Mouse (Mus musculus) embryonic facial prominence, embryonic 13.5 days (tissue): ENCODE data around the gene Cfap46. TPM values are rescaled to one million over a fixed set of nuclear protein-coding genes. Genes with fewer than 3 reads are reported as not detected.

ENCODE experiments used
- ATAC-seq: fragments of 200-750 bp; cut with Nextera tagmentation; 2 replicates; pipeline ENCODE4 v1.8.0; 2017; ENCODE audit warnings: low read depth; ENCODE audit not compliant: insufficient number of reproducible peaks, insufficient read depth, low FRiP score, low TSS enrichment
- H3K27ac ChIP-seq: fragments of 300-500 bp; sonication (generic); 2 replicates; pipeline ENCODE4 v1.5.1; 2015; ENCODE audit warnings: moderate library complexity, mild to moderate bottlenecking, inconsistent platforms
- H3K27me3 ChIP-seq: fragments of 300-500 bp; sonication (generic); 2 replicates; pipeline ENCODE4 v1.6.1; 2015; ENCODE audit warnings: mild to moderate bottlenecking, inconsistent platforms
- H3K36me3 ChIP-seq: fragments of 300-500 bp; sonication (generic); 2 replicates; pipeline ENCODE4 v1.6.1; 2015; ENCODE audit warnings: mild to moderate bottlenecking, inconsistent platforms
- H3K4me1 ChIP-seq: fragments of 300-500 bp; sonication (generic); 2 replicates; pipeline ENCODE4 v1.6.1; 2015; ENCODE audit warnings: inconsistent platforms
- H3K4me2 ChIP-seq: fragments of 300-500 bp; sonication (generic); 2 replicates; pipeline ENCODE4 v1.6.1; 2015; ENCODE audit warnings: moderate library complexity, mild to moderate bottlenecking, inconsistent platforms
- H3K4me3 ChIP-seq: fragments of 300-500 bp; sonication (generic); 2 replicates; pipeline ENCODE4 v1.5.1; 2015; ENCODE audit warnings: mild to moderate bottlenecking, inconsistent platforms
- H3K9ac ChIP-seq: fragments of 300-500 bp; sonication (generic); 2 replicates; pipeline ENCODE4 v1.6.1; 2015; ENCODE audit warnings: mild to moderate bottlenecking, inconsistent platforms
- H3K9me3 ChIP-seq: fragments of 300-500 bp; sonication (generic); 2 replicates; pipeline ENCODE4 v1.6.1; 2016; ENCODE audit warnings: inconsistent platforms
- WGBS: fragments of 180-500 bp; shearing (Covaris S2); methylation state at CpG from one replicate; pipeline ENCODE4 v1.1.7; 2015; ENCODE audit warnings: mixed read lengths; 5-methylcytosine and 5-hydroxymethylcytosine counted together
- polyA plus RNA-seq: library from polyadenylated mRNA; unstranded; fragments of >200 nt; fragmentation: Nextera tagmentation; extraction: Ambion mirVana; gene quantifications from 2 replicates; pipeline ENCODE4 v1.2.1, GENCODE M21; 2015

Cfap46 gene
- polyA plus RNA-seq, 1 experiment from 2014 or later, result 0.76 TPM

DNA sequence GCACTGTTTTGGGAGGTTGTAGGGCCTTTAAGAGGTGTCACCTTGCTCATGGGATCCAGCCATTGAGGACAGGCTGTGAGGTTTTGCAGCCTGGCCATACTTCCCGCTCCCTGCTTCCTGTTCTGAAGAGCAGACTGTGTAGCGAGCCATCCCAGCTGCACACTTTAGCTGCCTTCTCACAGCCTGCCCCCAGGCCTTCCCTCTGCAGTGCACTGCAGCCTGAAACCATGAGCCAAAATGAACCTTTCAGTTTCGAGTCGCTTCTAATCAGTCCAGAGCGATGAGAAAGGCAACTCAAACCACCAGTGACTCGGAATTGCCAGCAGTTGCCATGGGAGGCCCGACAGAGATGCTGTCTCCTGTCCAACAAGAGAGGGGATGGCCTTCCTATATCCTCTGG, 33.9 kb downstream of the Cfap46 start:
- Histone ChIP-seq H3K4me3 (no peak overlapping the region), H3K36me3 (no peaks in the 10 kb centered on the region), H3K4me2 (no peak overlapping the region), H3K27me3 (peaks cover 14% of the 10 kb centered on the region), H3K9ac (no peak overlapping the region), H3K27ac (no peak overlapping the region), H3K4me1 (no peaks in the 10 kb centered on the region), H3K9me3 (no peaks in the 10 kb centered on the region)
- 56% methylated on average over 7 of the region's 7 CpGs for WGBS
- ATAC-seq, result no peak

- no peak overlapping the region for H3K4me2 ChIP-seq
- ATAC-seq, result no peak
- H3K4me3 ChIP-seq, result no peak overlapping the region
- no peaks in the 10 kb centered on the region for H3K36me3 ChIP-seq
- H3K27me3 ChIP-seq, result peaks cover 14% of the 10 kb centered on the region
- H3K4me1 ChIP-seq, result no peaks in the 10 kb centered on the region
- H3K9me3 ChIP-seq, result no peaks in the 10 kb centered on the region
- H3K9ac ChIP-seq, result no peak overlapping the region
- 43% methylated on average over 10 of the region's 10 CpGs for WGBS
- no peak overlapping the region for H3K27ac ChIP-seq
Measured at GRCm38 (mm10) chr7:139648107-139648824, 35.4 kb downstream of the Cfap46 start.

GRCm38 (mm10) chr7:139633393-139633792, 50.2 kb downstream of the Cfap46 start:
- Histone ChIP-seq H3K9ac (no peak overlapping the region), H3K4me3 (no peak overlapping the region), H3K4me1 (no peaks in the 10 kb centered on the region), H3K9me3 (no peaks in the 10 kb centered on the region), H3K4me2 (no peak overlapping the region), H3K36me3 (no peaks in the 10 kb centered on the region), H3K27me3 (peaks cover 8% of the 10 kb centered on the region; the same call in 1 of the 2 replicates), H3K27ac (no peak overlapping the region)
- ATAC-seq, result no peak
- 66% methylated on average over 2 of the region's 2 CpGs for WGBS

DNA sequence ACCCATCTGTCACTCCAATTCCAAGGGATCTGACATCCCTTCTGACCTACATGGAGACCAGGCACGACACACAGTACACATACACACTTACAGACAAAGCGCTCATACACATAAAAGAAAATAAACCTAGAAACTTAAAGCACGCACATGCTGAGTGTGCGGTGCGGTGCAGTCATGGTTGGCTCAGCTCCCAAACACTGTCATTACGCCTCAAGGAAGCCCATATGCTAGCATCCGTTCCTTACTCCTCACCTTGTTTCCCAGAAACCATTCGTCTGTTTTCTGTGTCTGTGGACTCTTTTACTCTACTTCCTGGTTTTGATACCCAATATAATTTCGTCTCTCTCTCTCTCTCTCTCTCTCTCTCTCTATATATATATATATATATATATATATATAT, 58.5 kb downstream of the Cfap46 start:
- H3K4me1 ChIP-seq, result no peaks in the 10 kb centered on the region
- no peaks in the 10 kb centered on the region for H3K9me3 ChIP-seq
- H3K4me2 ChIP-seq, result no peak overlapping the region
- ATAC-seq, result no peak
- WGBS, result 84% methylated on average over 9 of the region's 9 CpGs
- no peak overlapping the region for H3K4me3 ChIP-seq
- no peaks in the 10 kb centered on the region for H3K36me3 ChIP-seq
- no peak overlapping the region for H3K27ac ChIP-seq
- no peak overlapping the region for H3K9ac ChIP-seq
- H3K27me3 ChIP-seq, result no peaks in the 10 kb centered on the region

DNA sequence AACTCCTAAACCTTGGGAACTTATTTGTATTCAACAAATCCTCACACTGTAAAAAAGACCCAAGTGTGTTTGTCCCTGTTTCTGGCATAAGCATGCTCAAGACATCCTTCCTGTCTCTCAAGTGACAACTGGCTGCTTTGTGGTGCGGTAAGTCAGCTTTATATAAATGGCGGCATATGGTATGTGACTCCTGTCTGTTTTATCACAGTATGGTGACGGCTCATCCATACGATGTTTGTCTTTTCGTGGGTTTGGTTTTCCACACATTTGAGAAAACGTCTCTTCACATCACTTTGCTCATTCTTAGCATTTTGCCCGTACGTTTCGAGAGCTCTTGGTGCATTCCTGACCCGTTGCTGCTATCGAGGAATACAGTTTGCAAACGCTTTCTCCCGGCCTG, 61.0 kb downstream of the Cfap46 start:
- Histone ChIP-seq H3K4me1 (no peaks in the 10 kb centered on the region), H3K9ac (no peak overlapping the region), H3K27ac (no peak overlapping the region), H3K9me3 (no peaks in the 10 kb centered on the region), H3K27me3 (peaks cover 4% of the 10 kb centered on the region; the same call in 1 of the 2 replicates), H3K4me3 (no peak overlapping the region), H3K4me2 (no peak overlapping the region), H3K36me3 (no peaks in the 10 kb centered on the region)
- 84% methylated on average over 13 of the region's 13 CpGs for WGBS
- ATAC-seq, result no peak

GRCm38 (mm10) chr7:139615767-139616766, 67.5 kb downstream of the Cfap46 start:
- no peak overlapping the region for H3K9ac ChIP-seq
- H3K27ac ChIP-seq, result no peak overlapping the region
- H3K4me1 ChIP-seq, result no peaks in the 10 kb centered on the region
- H3K4me3 ChIP-seq, result no peak overlapping the region
- H3K9me3 ChIP-seq, result no peaks in the 10 kb centered on the region
- no peaks in the 10 kb centered on the region for H3K36me3 ChIP-seq
- ATAC-seq, result no peak
- no peak overlapping the region for H3K4me2 ChIP-seq
- peaks cover 7% of the 10 kb centered on the region; the same call in 1 of the 2 replicates for H3K27me3 ChIP-seq
- WGBS, result 51% methylated on average over 12 of the region's 12 CpGs

GRCm38 (mm10) chr7:139610328-139610727, 73.3 kb downstream of the Cfap46 start:
- H3K9me3 ChIP-seq, result no peaks in the 10 kb centered on the region
- no peak overlapping the region for H3K27ac ChIP-seq
- no peak overlapping the region for H3K9ac ChIP-seq
- no peak overlapping the region for H3K4me2 ChIP-seq
- WGBS, result 78% methylated on average over 2 of the region's 2 CpGs
- H3K4me1 ChIP-seq, result no peaks in the 10 kb centered on the region
- no peaks in the 10 kb centered on the region for H3K36me3 ChIP-seq
- no peaks in the 10 kb centered on the region; the same call in 1 of the 2 replicates for H3K27me3 ChIP-seq
- no peak overlapping the region for H3K4me3 ChIP-seq
- ATAC-seq, result no peak

GRCm38 (mm10) chr7:139595862-139596261, 87.8 kb downstream of the Cfap46 start:
- Histone ChIP-seq H3K9ac (no peak overlapping the region), H3K36me3 (no peaks in the 10 kb centered on the region), H3K4me1 (peaks cover 8% of the 10 kb centered on the region), H3K27ac (no peak overlapping the region), H3K9me3 (no peaks in the 10 kb centered on the region), H3K4me2 (no peak overlapping the region), H3K27me3 (peaks cover 13% of the 10 kb centered on the region), H3K4me3 (no peak overlapping the region)
- WGBS, result 53% methylated on average over 6 of the region's 6 CpGs
- no peak for ATAC-seq

GRCm38 (mm10) chr7:139595311-139595710, 88.3 kb downstream of the Cfap46 start:
- no peak for ATAC-seq
- Histone ChIP-seq H3K27me3 (peaks cover 13% of the 10 kb centered on the region), H3K4me3 (no peak overlapping the region), H3K9ac (no peak overlapping the region), H3K27ac (no peak overlapping the region), H3K9me3 (no peaks in the 10 kb centered on the region), H3K4me2 (no peak overlapping the region), H3K36me3 (no peaks in the 10 kb centered on the region), H3K4me1 (peaks cover 8% of the 10 kb centered on the region)
- 62% methylated on average over 6 of the region's 6 CpGs for WGBS

GRCm38 (mm10) chr7:139591311-139591710, 92.3 kb downstream of the Cfap46 start:
- Histone ChIP-seq H3K9ac (no peak overlapping the region), H3K36me3 (no peaks in the 10 kb centered on the region), H3K4me3 (no peak overlapping the region), H3K27me3 (peaks cover 48% of the 10 kb centered on the region), H3K4me2 (no peak overlapping the region), H3K27ac (no peak overlapping the region), H3K4me1 (peaks cover 4% of the 10 kb centered on the region), H3K9me3 (no peaks in the 10 kb centered on the region)
- ATAC-seq, result no peak
- 91% methylated on average over 5 of the region's 5 CpGs for WGBS

- WGBS, result 43% methylated on average over 3 of the region's 3 CpGs
- Histone ChIP-seq H3K4me1 (no peaks in the 10 kb centered on the region), H3K9me3 (no peaks in the 10 kb centered on the region), H3K27ac (no peak overlapping the region), H3K27me3 (peaks cover 58% of the 10 kb centered on the region), H3K4me2 (no peak overlapping the region), H3K4me3 (no peak overlapping the region), H3K36me3 (no peaks in the 10 kb centered on the region), H3K9ac (no peak overlapping the region)
- ATAC-seq, result no peak
Measured at GRCm38 (mm10) chr7:139590302-139590701, 93.3 kb downstream of the Cfap46 start.
